Comparison of ENCODE assay signal across 18 mouse cellular contexts in the genomic region with DNA sequence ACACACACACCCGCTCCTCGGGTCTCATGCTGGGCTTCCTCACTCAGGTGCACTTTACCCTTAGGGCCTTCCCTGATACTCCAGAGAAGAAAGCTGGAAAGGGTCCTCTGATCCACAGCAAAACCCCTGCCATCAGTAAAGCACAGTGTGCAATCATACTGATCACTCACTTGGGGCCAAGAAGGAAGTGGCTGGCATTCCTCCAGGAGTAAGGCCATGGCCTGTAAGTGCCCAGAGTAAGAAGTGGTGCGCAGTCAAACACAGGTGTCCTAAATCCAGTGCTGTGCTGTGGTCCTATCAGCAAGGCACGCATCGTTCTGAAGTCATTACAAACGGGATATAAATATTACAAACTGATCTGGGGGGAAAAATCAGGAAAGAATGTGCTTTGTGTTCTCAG. TPM values are rescaled to one million over a fixed set of nuclear protein-coding genes. Genes with fewer than 3 reads are reported as not detected.
DNase-seq lines count a peak whose midpoint lies in the region; ATAC-seq and TF ChIP-seq lines count a peak whose summit lies in the region.
"Had no signal": no experiment of that assay in that cellular context is flagged by ENCODE, and none has a peak within 500 bp of the region (broad histone marks: within the 10 kb centered on the region; RNA-seq: fewer than 3 reads in every experiment).

No protein-coding gene starts in this region.

- no peak overlapping the region for H3K9ac ChIP-seq in intestine, embryonic 16.5 days (ENCODE audit: low read depth, low read length)
- H3K9ac ChIP-seq in intestine, postnatal 0 days (ENCODE audit: low read depth, low read length), result no peak overlapping the region
- H3K9ac ChIP-seq: embryonic facial prominence, embryonic 15.5 days; forebrain, embryonic 12.5 days; hindbrain, embryonic 12.5 days; liver, embryonic 15.5 days; neural tube, embryonic 12.5 days had no signal

- peak; percentile 45 for DNase-seq in adrenal gland, postnatal 10 days
- no peak for DNase-seq in adrenal gland, adult 8-10 months
- peak; percentile 27 for DNase-seq in urinary bladder, postnatal 14 days (ENCODE audit: low spot score)
- DNase-seq in urinary bladder, postnatal 36 days (ENCODE audit: low spot score in 2 of 2), result no peak
- DNase-seq in spleen, postnatal 4 days (ENCODE audit: low spot score in 2 of 2), result no peak
- DNase-seq: cerebellum, adult 11-12 months; layer of hippocampus, postnatal 36 days; left cerebral cortex, postnatal 4 days; thymus, adult 18-20 months had no signal

- no peak overlapping the region for H3K4me3 ChIP-seq in intestine, embryonic 16.5 days (ENCODE audit: low read length)
- no peak overlapping the region for H3K4me3 ChIP-seq in intestine, postnatal 0 days (ENCODE audit: low read depth, low read length)
- H3K4me3 ChIP-seq: embryonic facial prominence, embryonic 15.5 days; forebrain, embryonic 12.5 days; hindbrain, embryonic 12.5 days; liver, embryonic 15.5 days; neural tube, embryonic 12.5 days had no signal

- peaks cover 18% of the 10 kb centered on the region for H3K4me1 ChIP-seq in intestine, embryonic 16.5 days (ENCODE audit: control insufficient read depth, insufficient read depth, low read length)
- H3K4me1 ChIP-seq in intestine, postnatal 0 days (replicated peaks; ENCODE audit: control insufficient read depth, insufficient read depth, low read length), result peaks cover 2% of the 10 kb centered on the region; the same call in 1 of the 2 replicates

- peaks cover 3% of the 10 kb centered on the region; the same call in 1 of the 2 replicates for H3K36me3 ChIP-seq in intestine, embryonic 16.5 days (ENCODE audit: control insufficient read depth, insufficient read depth, low read length)
- peaks cover 6% of the 10 kb centered on the region; the same call in 1 of the 2 replicates for H3K36me3 ChIP-seq in intestine, postnatal 0 days (ENCODE audit: control insufficient read depth, insufficient read depth)

- TF ChIP-seq CTCF in intestine, postnatal 0 days (IDR thresholded peaks at IDR 0.05; ENCODE audit: low read depth), result no peak

- 64% methylated on average over 6 of the region's 6 CpGs for WGBS in intestine, embryonic 16.5 days
- 64% methylated on average over 6 of the region's 6 CpGs for WGBS in intestine, postnatal 0 days

- H3K4me2 ChIP-seq in intestine, embryonic 16.5 days (ENCODE audit: low read depth, low read length), result no peak overlapping the region
- H3K4me2 ChIP-seq in intestine, postnatal 0 days (replicated peaks; ENCODE audit: low read depth), result no peak overlapping the region
- H3K4me2 ChIP-seq: embryonic facial prominence, embryonic 15.5 days; forebrain, embryonic 12.5 days; hindbrain, embryonic 12.5 days; liver, embryonic 15.5 days; neural tube, embryonic 12.5 days had no signal

- ATAC-seq in intestine, embryonic 16.5 days, result 0 out of 2 replicates have a peak, but pooled peaks have one; percentile 19
- ATAC-seq in intestine, postnatal 0 days, result no peak
- no peak for ATAC-seq in CD4-positive, CD25-positive, alpha-beta regulatory T cell, adult 4 months

- H3K27me3 ChIP-seq in intestine, embryonic 16.5 days (replicated peaks; ENCODE audit: control insufficient read depth, insufficient read depth, low read length), result no peaks in the 10 kb centered on the region
- H3K27me3 ChIP-seq in intestine, postnatal 0 days (replicated peaks; ENCODE audit: control insufficient read depth, insufficient read depth, low read length), result no peaks in the 10 kb centered on the region
- H3K27me3 ChIP-seq: CH12.LX; embryonic facial prominence, embryonic 15.5 days; forebrain, embryonic 12.5 days; hindbrain, embryonic 12.5 days; liver, embryonic 15.5 days; neural tube, embryonic 12.5 days had no signal

- H3K27ac ChIP-seq in intestine, embryonic 16.5 days (ENCODE audit: low read length), result no peak overlapping the region
- no peak overlapping the region for H3K27ac ChIP-seq in intestine, postnatal 0 days (ENCODE audit: low read depth, low read length)
- H3K27ac ChIP-seq: embryonic facial prominence, embryonic 15.5 days; forebrain, embryonic 12.5 days; hindbrain, embryonic 12.5 days; liver, embryonic 15.5 days; neural tube, embryonic 12.5 days had no signal

- H3K9me3 ChIP-seq in intestine, embryonic 16.5 days (ENCODE audit: control insufficient read depth, low read length), result no peaks in the 10 kb centered on the region
- H3K9me3 ChIP-seq in intestine, postnatal 0 days (ENCODE audit: control insufficient read depth), result no peaks in the 10 kb centered on the region
- H3K9me3 ChIP-seq: embryonic facial prominence, embryonic 15.5 days; forebrain, embryonic 12.5 days; hindbrain, embryonic 12.5 days; liver, embryonic 15.5 days; neural tube, embryonic 12.5 days had no signal

RNA-seq across cellular contexts. Expression of a gene that starts 16.1 kb away (rescaled TPM):
- total RNA-seq in adrenal gland, postnatal 10 days (2021), result 10 to 100 TPM; 68.5 to 81.1 TPM
- total RNA-seq in adrenal gland, adult 8-10 months (2022), result 10 to 100 TPM; 82.8 to 94.0 (median 84.4) TPM
- 101 and 115 TPM in 2 replicates for polyA plus RNA-seq in intestine, embryonic 16.5 days (2015; fragmentation: Nextera tagmentation; extraction: Ambion mirVana)
- polyA plus RNA-seq in intestine, postnatal 0 days (2015; fragmentation: Nextera tagmentation; extraction: Ambion mirVana), result 35.0 and 38.8 TPM in 2 replicates
- 10 to 100 TPM; 26.3 to 30.7 TPM for polyA plus RNA-seq in CD4-positive, CD25-positive, alpha-beta regulatory T cell, adult 4 months (2017; shearing (Covaris generic))

RNA-seq across cellular contexts. Expression of a gene that starts 17.0 kb away (rescaled TPM):
- total RNA-seq in adrenal gland, postnatal 10 days (2021), result 10 to 100 TPM; 18.6 to 19.1 TPM
- 10 to 100 TPM; 22.6 to 24.5 (median 23.7) TPM for total RNA-seq in adrenal gland, adult 8-10 months (2022)
- polyA plus RNA-seq in intestine, embryonic 16.5 days (2015; fragmentation: Nextera tagmentation; extraction: Ambion mirVana), result 2.7 and 3.7 TPM in 2 replicates
- polyA plus RNA-seq in intestine, postnatal 0 days (2015; fragmentation: Nextera tagmentation; extraction: Ambion mirVana), result 2.3 and 2.7 TPM in 2 replicates
- polyA plus RNA-seq in CD4-positive, CD25-positive, alpha-beta regulatory T cell, adult 4 months (2017; shearing (Covaris generic)), result 1 to 10 TPM; 4.4 to 5.6 TPM

Comparison
In these comparisons a context has a peak if more than half of its experiments do, and no peak if none do; other contexts are left out.
1. DNase-seq: peak in adrenal gland, postnatal 10 days (single experiment) and urinary bladder, postnatal 14 days (single experiment); none in adrenal gland, adult 8-10 months (single experiment), urinary bladder, postnatal 36 days (0 of 2) and spleen, postnatal 4 days (0 of 2).